Mouse (Mus musculus) heart, adult 2 months (tissue): ENCODE data around the gene Tle2. TPM values are rescaled to one million over a fixed set of nuclear protein-coding genes. Genes with fewer than 3 reads are reported as not detected.

Source experiments
- DNase-seq, 2 experiments: peaks; one replicate each; pipeline ENCODE4 v3.0.0; 2021
- H3K27ac ChIP-seq: fragments of 200-600 bp; 2 replicates; pipeline ENCODE4 v1.8.1; 2022
- H3K27me3 ChIP-seq: fragments of 200-500 bp; 2 replicates; pipeline ENCODE4 v1.6.1; 2012; ENCODE audit warnings: mild to moderate bottlenecking, low read length, inconsistent platforms, mixed read lengths; ENCODE audit not compliant: control insufficient read depth, insufficient read depth
- H3K36me3 ChIP-seq: fragments of 200-500 bp; 2 replicates; pipeline ENCODE4 v1.6.1; 2012; ENCODE audit warnings: low read length, inconsistent platforms; ENCODE audit not compliant: control insufficient read depth, insufficient read depth
- H3K4me1 ChIP-seq: fragments of 200-500 bp; 2 replicates; pipeline ENCODE4 v1.6.1; 2011; ENCODE audit warnings: low read length; ENCODE audit not compliant: control insufficient read depth, insufficient read depth
- H3K4me3 ChIP-seq: fragments of 200-600 bp; 2 replicates; pipeline ENCODE4 v1.8.1; 2022
- H3K79me2 ChIP-seq: fragments of 200-500 bp; replicated peaks from 2 replicates; pipeline ENCODE4 v1.6.1; 2012; ENCODE audit warnings: mild to moderate bottlenecking, inconsistent platforms, low read length, moderate library complexity, mixed read lengths; ENCODE audit not compliant: control insufficient read depth, insufficient read depth
- H3K9ac ChIP-seq: fragments of 200-500 bp; 2 replicates; pipeline ENCODE4 v1.6.1; 2012; ENCODE audit warnings: low read depth, mild to moderate bottlenecking, control low read depth, inconsistent platforms, low read length, mixed read lengths
- CTCF ChIP-seq: fragments of 200-600 bp; IDR thresholded peaks from 2 replicates; pipeline ENCODE4 v1.8.1; 2022; ENCODE audit warnings: antibody characterized with exemption, mild to moderate bottlenecking, moderate library complexity
- EP300 ChIP-seq: fragments of 200-500 bp; IDR thresholded peaks from 2 replicates; pipeline ENCODE4 v1.6.1; 2011; ENCODE audit warnings: low read depth, low read length, control low read depth; ENCODE audit not compliant: insufficient read depth
- POLR2A ChIP-seq: fragments of 200-500 bp; IDR thresholded peaks from 2 replicates; pipeline ENCODE4 v1.6.1; 2011; ENCODE audit warnings: mild to moderate bottlenecking, low read depth, low read length, control low read depth; ENCODE audit not compliant: insufficient read depth
- WGBS: fragments of 180-500 bp; shearing (Covaris S2); methylation state at CpG from one replicate; pipeline ENCODE4 v1.1.7; 2018; 5-methylcytosine and 5-hydroxymethylcytosine counted together
- intact Hi-C: fragments of 180-260 bp; cut with DNase I; formaldehyde crosslinking; loops from one replicate; pipeline ENCODE4 v1.15.1; 2025
- polyA plus RNA-seq: library from polyadenylated mRNA; depleted of rRNA; stranded (reverse); fragments of >200 nt; gene quantifications from 2 replicates; pipeline ENCODE4 v1.2.3, GENCODE M21; 2012
- total RNA-seq, 2 experiments: library from RNA; stranded (reverse); gene quantifications; 2 replicates each; pipeline ENCODE4 v1.2.3; 2021

The Tle2 gene
- total and polyA plus RNA-seq, 3 experiments = 6.8 to 43.8 (median 7.4) TPM

GRCm38 (mm10) chr10:81550257-81550656 is 24.1 kb upstream of the Tle2 start:
- TF ChIP-seq CTCF = peak; percentile 87
- no peak for TF ChIP-seq POLR2A
- intact Hi-C loops = loop anchor here (2.0 to 5.0 kb wide), 4 partner anchors 23 to 55 kb away; no protein-coding TSS in a partner anchor
- H3K36me3 ChIP-seq = no peaks in the 10 kb centered on the region
- no peaks in the 10 kb centered on the region for H3K27me3 ChIP-seq
- 8% methylated on average over 7 of the region's 7 CpGs for WGBS
- no peaks in the 10 kb centered on the region for H3K79me2 ChIP-seq
- no peak overlapping the region for H3K27ac ChIP-seq
- DNase-seq = peak; percentile 63 to 78
- peaks cover 4% of the 10 kb centered on the region for H3K4me1 ChIP-seq
- H3K4me3 ChIP-seq = no peak overlapping the region
- no peak overlapping the region for H3K9ac ChIP-seq

GRCm38 (mm10) chr10:81551597-81552102 is 22.7 kb upstream of the Tle2 start:
- Histone ChIP-seq H3K27ac (peak overlapping the region; percentile 55), H3K27me3 (no peaks in the 10 kb centered on the region), H3K36me3 (no peaks in the 10 kb centered on the region), H3K4me1 (peaks cover 4% of the 10 kb centered on the region), H3K4me3 (no peak overlapping the region), H3K79me2 (no peaks in the 10 kb centered on the region), H3K9ac (no peak overlapping the region)
- intact Hi-C loops = loop anchor here (2.0 to 5.0 kb wide), 4 partner anchors 25 to 53 kb away; no protein-coding TSS in a partner anchor
- WGBS = under 1% methylated on average over 12 of the region's 12 CpGs
- DNase-seq = peak; percentile 82 to 88
- TF ChIP-seq POLR2A (0 out of 2 replicates have a peak, but pooled peaks have one; percentile 39), CTCF (peak; percentile 85), EP300 (peak; percentile 95)

DNA sequence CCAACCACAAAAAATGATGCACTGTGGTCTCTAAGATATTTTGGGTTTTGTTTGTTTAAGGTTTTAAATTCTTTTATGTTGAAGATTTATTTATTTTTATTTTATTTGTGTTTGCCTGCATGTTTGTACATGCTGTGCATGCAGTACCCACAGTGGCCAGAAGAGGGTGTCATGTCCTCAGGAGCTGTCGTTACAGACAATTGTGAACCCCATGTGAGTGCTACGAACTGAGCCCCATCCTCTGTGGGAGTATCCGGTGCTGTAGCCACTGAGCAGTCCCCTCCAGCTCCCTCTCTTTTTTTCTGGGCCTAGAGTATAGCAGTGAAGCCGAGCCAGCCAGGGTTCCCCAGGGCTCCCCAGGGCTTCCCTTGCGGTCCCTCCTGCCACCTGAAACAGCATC is 21.1 kb upstream of the Tle2 start:
- no peak overlapping the region for H3K27ac ChIP-seq
- no peak for DNase-seq
- H3K36me3 ChIP-seq = no peaks in the 10 kb centered on the region
- no peak overlapping the region for H3K4me3 ChIP-seq
- TF ChIP-seq CTCF (peak; percentile 65), EP300 (no peak), POLR2A (no peak)
- H3K9ac ChIP-seq = no peak overlapping the region
- peaks cover 4% of the 10 kb centered on the region for H3K4me1 ChIP-seq
- no peaks in the 10 kb centered on the region for H3K79me2 ChIP-seq
- WGBS = 86% methylated on average over 5 of the region's 5 CpGs
- H3K27me3 ChIP-seq = no peaks in the 10 kb centered on the region
- intact Hi-C loops = loop anchor here (5.0 kb wide), 1 partner anchor 36 kb away; no protein-coding TSS in a partner anchor

GRCm38 (mm10) chr10:81553807-81554755 is 20.3 kb upstream of the Tle2 start:
- Histone ChIP-seq H3K79me2 (no peaks in the 10 kb centered on the region), H3K9ac (no peak overlapping the region), H3K27ac (no peak overlapping the region), H3K4me1 (peaks cover 4% of the 10 kb centered on the region), H3K4me3 (no peak overlapping the region), H3K36me3 (no peaks in the 10 kb centered on the region), H3K27me3 (no peaks in the 10 kb centered on the region)
- 79% methylated on average over 6 of the region's 6 CpGs for WGBS
- intact Hi-C loops = loop anchor here (5.0 kb wide), 1 partner anchor 37 kb away; no protein-coding TSS in a partner anchor
- DNase-seq = no peak
- TF ChIP-seq EP300 (no peak), CTCF (no peak), POLR2A (no peak)

DNA sequence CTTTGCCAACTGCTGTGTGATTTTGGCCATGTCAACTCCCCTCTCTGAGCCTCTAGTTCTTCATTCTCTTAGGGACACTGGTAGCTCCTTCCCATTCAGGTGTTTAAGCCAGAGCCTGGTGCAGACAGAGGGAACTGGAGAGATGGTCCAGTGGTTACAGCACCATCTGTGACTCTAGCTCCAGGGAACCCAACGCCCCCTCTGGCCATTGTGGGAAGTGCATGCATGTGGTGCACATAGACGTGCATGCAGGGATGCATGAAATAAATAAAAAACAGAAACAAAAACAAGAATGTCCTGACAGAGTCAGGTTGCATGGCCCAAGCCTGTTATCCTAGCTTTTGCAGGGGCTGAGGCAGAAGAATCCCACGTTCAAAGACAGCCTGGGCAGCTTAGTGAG is 18.1 kb upstream of the Tle2 start:
- 73% methylated on average over 3 of the region's 3 CpGs for WGBS
- no peak for DNase-seq
- Histone ChIP-seq H3K4me3 (no peak overlapping the region), H3K27ac (no peak overlapping the region), H3K4me1 (peaks cover 4% of the 10 kb centered on the region), H3K79me2 (peaks cover 5% of the 10 kb centered on the region; the same call in 1 of the 2 replicates), H3K9ac (no peak overlapping the region), H3K27me3 (no peaks in the 10 kb centered on the region), H3K36me3 (no peaks in the 10 kb centered on the region)
- intact Hi-C loops = loop anchor here (5.0 kb wide), 1 partner anchor 1744 kb away; no protein-coding TSS in a partner anchor
- TF ChIP-seq EP300 (no peak), POLR2A (no peak), CTCF (peak; percentile 62)
